Mouse (Mus musculus): ENCODE measurements around the gene Celf2.

The Celf2 gene

GRCm38 (mm10) chr2:7207691-7208504, 301.5 kb downstream of the Celf2 start:
- no peak for DNase-seq (ENCODE audit: inconsistent ontology term)

- DNase-seq (ENCODE audit: inconsistent ontology term) = no peak
Measured at GRCm38 (mm10) chr2:7193413-7193812, 315.9 kb downstream of the Celf2 start.

DNA sequence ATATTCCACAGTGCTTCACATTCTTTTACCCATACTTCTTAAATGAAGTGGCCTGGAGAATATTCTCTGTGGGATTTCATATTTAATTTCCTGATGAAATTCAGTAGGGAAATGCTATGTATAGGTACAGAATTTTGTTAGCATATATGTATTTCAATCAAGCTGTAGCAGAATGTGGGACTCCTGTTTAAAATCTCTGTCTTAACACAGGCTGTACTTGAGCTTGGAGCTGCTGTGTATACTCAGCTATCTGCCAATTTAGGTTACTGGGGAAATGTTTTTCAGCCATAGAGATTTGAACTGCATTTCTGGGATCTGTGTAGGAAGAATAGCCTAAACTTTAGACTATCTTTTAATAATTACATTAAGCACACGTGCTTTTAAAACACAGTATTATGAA, 330.2 kb downstream of the Celf2 start:
- DNase-seq (ENCODE audit: inconsistent ontology term) = no peak

- no peak for DNase-seq (ENCODE audit: inconsistent ontology term)
Measured at GRCm38 (mm10) chr2:7173271-7174064, 335.9 kb downstream of the Celf2 start.

DNA sequence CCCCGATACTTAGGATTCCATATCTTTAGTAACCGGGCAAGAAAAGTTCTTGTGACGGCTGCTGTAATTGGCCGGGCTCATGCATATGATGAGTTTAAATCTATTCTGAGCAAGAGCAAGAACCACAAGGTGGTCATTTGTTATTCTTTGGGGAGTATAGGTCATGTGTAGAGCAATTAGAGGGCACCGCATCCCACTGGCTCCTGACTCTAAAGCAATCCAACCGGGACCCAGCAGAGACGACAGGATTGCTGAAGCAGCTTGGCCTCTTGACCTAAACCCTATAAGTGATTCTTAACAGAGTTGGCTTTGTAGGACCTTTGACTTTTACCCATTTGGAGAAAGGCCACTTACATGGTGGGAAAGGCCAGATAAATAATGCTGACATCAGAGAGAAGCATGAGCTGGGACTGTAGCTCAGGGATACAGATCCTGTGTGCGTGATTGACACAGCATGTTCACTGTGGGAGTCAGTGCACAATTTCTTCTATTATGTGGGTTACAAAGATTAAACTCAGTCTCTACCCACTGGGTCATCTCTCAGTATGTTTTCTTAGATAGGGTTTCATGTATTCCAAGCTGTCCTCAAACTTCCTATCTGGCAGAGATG, 338.2 kb downstream of the Celf2 start:
- DNase-seq (ENCODE audit: inconsistent ontology term) = no peak

DNA sequence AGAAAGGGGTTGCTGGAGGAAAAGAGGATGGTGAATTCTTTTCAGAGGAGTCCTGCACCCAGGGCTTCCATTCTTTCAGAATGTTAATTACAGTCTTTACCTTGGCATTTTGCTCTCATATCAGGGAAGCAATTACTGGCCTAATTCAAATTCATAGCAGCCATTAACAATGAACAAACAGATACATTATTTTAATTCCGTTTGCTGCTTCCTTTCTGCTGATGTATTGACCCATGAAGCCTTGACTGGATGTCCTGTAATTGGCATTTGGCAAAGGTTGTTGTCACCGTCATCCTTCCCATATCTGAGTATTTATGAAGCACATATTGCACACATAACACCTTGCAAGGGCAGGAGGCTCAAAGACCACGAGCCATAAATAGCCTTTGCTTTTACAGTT, 343.6 kb downstream of the Celf2 start:
- peak; percentile 90 for DNase-seq (ENCODE audit: inconsistent ontology term)

- DNase-seq (ENCODE audit: inconsistent ontology term) = peak; percentile 70
Measured at GRCm38 (mm10) chr2:7160108-7160507, 349.3 kb downstream of the Celf2 start.

GRCm38 (mm10) chr2:7147303-7147702, 362.1 kb downstream of the Celf2 start:
- no peak for DNase-seq (ENCODE audit: inconsistent ontology term)

GRCm38 (mm10) chr2:7145541-7146043, 363.8 kb downstream of the Celf2 start:
- peak; percentile 90 for DNase-seq (ENCODE audit: inconsistent ontology term)

DNA sequence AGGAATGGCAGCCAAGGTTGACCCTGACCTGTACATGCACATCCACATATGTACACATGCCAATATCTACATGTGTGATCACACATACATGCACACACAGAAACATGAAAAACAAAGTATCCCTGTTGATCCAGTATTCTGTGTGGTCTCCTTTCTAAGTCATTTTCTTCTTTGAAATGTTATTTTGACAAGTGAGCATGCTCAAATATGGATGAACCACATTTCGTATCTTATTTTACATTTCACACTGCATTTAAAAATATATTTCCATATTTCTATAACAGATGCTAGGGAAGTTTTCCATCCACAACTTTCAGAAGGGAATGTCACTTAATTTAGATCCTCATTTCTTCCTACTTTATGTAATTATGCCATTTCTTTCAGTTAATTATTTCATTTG, 364.5 kb downstream of the Celf2 start:
- DNase-seq (ENCODE audit: inconsistent ontology term) = no peak

GRCm38 (mm10) chr2:7123366-7123765, 386.0 kb downstream of the Celf2 start:
- no peak for DNase-seq (ENCODE audit: inconsistent ontology term)

DNA sequence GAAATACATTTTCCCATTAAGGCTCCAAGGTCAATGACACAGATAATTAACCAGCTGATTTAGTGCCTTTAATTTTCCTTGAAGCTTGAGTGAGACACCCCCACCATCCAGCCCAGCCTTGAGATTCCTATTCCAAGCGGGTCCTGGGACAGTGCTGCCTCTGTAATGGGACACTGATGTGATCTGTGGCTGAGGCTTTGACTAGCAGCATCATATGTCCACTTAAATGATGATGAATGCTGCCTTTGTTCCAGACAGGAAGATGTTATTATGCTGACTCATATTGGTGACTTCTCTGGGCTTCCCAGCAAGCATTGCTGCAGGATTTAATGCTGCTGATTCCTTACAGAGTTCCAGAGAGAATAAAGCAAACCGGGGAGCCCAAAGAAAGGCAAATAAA, 393.6 kb downstream of the Celf2 start:
- DNase-seq (ENCODE audit: inconsistent ontology term) = peak; percentile 81

DNA sequence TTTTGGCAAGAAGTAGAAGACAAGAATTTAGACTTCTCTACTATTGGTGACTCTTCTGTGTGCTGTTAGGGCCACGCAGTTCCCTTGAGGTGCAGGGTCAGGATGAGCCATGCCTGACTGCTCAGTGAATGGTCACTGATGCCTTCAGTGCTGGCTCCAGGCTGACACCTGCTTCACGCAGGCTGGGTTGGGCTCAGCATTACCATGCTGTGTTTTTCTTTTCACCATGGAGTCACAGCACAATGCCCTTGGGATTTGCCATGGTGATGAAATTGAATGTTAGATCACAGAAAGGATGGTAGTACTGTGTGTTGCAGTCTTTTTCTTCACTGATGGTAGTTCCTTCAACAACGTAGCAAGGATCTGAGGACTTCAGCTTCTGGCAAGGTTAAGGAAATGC, 394.2 kb downstream of the Celf2 start:
- no peak for DNase-seq (ENCODE audit: inconsistent ontology term)

DNA sequence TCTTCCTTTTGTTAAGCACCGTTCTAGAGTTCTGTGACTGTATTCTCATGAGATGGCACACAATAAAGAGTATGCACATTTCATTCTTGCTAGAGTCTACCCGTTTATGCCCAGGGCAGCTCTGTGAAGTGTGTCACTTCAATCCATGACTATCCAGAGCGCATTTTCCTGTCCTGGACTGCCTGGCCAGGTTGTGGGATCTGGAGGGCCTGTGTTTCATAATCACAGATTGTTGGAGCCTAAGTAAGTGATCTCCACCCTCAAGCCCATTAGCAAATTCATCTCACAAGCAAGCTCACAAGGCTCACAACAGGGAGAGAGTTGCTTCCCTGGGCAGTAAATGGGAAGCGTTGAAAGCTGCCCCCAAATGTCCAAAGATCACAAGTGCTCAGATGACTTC, 395.6 kb downstream of the Celf2 start:
- DNase-seq (ENCODE audit: inconsistent ontology term) = no peak

DNA sequence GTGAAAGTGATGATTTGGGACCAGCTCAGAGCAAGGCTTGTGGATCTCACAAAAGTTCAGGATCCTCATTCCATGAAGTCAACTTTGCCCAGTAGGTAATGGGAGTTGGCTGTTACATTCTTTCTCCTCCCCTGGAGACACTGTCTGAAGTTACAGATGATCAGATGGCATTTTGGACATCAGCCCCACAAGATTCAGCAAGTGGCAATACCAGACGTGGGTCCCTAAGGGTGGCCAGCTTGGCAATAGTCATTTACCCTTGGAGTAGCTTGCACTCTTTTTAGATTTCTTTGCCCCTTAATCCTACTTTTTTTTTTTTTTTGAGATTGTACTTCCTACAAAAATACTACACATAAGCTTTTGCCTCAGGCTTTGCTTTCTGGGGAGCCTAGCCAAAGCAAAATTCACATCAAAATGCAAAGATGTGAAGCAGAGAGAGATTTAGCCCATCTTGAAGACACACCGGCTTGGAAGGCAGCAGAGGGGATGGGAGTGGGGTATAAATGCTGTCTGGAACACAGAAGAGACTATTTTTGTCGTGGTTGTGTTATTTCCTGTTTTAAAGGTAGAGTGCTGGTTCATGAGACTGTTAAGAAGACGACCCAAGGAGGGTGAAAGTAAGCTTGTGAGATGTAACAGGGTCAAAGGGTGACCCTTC, 397.1 kb downstream of the Celf2 start:
- DNase-seq (ENCODE audit: inconsistent ontology term) = no peak

DNA sequence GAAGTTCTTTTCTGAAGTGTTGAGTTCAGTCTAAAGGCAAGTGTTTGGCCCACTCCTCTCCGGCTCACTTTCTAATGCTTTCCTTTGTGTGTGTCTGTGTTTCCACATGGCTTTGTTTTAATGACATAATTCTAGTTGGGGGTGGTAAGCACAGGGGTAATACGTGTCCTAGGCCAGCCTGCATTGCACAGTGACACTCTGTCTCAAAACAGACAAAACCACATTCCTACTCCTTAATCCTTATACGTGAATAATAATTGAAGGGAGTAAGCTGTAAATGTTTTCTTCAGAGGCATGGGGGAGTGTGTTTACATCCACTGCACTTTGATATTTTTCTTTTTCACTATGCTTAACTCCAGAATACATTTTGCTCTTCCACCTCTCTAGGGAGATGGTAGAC, 415.9 kb downstream of the Celf2 start:
- no peak for DNase-seq (ENCODE audit: inconsistent ontology term)

- DNase-seq (ENCODE audit: inconsistent ontology term) = no peak
Measured at GRCm38 (mm10) chr2:7092641-7093040, 416.7 kb downstream of the Celf2 start.

DNA sequence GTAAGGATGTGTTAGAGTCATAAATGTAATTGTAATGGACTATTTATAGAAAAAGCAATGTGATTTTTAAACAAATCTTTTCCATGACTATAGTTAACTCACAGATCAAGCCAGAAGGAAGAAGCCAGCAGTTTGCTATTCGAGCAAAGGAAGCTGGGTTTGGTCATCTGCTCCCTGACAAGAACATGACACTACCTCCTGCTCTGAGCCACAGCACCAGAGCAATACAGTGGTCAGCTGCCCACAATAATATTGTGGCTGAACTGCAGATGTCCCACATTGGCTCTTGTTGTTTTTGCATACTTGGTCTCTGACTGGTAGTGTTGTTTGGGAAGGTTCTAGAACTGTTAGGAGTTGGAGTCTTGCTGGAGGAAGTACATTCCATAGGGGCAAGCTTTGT, 418.9 kb downstream of the Celf2 start:
- DNase-seq (ENCODE audit: inconsistent ontology term) = peak; percentile 70

GRCm38 (mm10) chr2:7089069-7089834, 420.1 kb downstream of the Celf2 start:
- DNase-seq (ENCODE audit: inconsistent ontology term) = peak; percentile 99

DNA sequence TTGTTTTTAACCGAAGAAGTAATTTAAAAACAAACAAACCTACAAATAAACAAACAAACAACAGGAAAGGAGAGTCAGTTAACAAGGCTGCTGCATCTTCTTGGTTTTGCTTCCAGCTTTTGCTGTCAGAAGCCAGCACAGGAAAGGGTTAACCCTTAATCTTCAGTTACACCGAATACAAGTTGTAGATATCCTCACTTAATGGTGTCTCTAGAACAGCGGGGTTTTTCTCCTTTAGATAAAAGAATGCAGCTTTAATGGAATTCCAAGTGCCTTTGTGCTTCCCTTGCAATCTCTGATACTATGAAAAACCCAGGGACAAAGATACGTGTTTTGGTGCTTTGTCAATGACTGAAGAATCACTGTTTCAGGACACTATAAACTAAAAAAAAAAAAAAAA, 420.8 kb downstream of the Celf2 start:
- DNase-seq (ENCODE audit: inconsistent ontology term) = no peak

GRCm38 (mm10) chr2:7087480-7087879, 421.9 kb downstream of the Celf2 start:
- DNase-seq (ENCODE audit: inconsistent ontology term) = no peak
